ENCODE assay signal across 1 mouse cellular context in the genomic region with DNA sequence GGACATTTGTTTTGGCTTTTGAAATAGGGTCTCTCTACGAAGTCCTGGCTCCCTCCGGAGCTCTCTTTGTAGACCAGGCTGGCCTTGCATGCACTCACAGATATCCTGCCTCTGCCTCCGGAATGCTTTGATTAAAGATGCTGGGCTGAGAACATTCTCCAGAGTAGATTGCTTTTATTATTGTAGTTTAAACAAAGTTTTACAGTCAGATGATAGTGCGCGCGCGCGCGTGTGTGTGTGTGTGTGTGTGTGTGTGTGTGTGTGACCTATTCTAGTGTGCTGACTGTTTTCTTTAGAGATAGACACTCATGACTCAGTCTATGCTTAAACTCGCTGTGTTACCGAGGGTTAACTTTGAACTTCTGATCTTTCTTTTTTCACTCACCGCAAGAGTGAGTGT.
TF ChIP-seq lines count a peak whose summit lies in the region.

No protein-coding gene starts in this region.

TF ChIP-seq in MEL, 35 proteins besides CTCF, POLR2A, EP300 and RAD21 (continued from another document):
- TF ChIP-seq POLR2AphosphoS2 (IDR thresholded peaks at IDR 0.05; ENCODE audit: low read length) (no peak), GATA1 (IDR thresholded peaks at IDR 0.05; ENCODE audit: low read depth, low read length) (peak; percentile 45; the same call in 1 of the 2 replicates), ELF1 (IDR thresholded peaks at IDR 0.05; ENCODE audit: low read depth, low read length) (no peak), HCFC1 (IDR thresholded peaks at IDR 0.05; ENCODE audit: low read depth, low read length) (no peak), KAT2A (conservative IDR thresholded peaks at IDR 0.05; ENCODE audit: low read depth, low read length) (no peak), MXI1 (IDR thresholded peaks at IDR 0.05; ENCODE audit: low read depth, low read length) (0 out of 2 replicates have a peak, but pooled peaks have one; percentile 35), MAFK (IDR thresholded peaks at IDR 0.05; ENCODE audit: borderline replicate concordance, low read depth, low read length) (no peak), SMC3 (IDR thresholded peaks at IDR 0.05; ENCODE audit: low read depth, low read length) (no peak), ZMIZ1 (IDR thresholded peaks at IDR 0.05; ENCODE audit: low read depth, low read length) (no peak), USF1 (IDR thresholded peaks at IDR 0.05; ENCODE audit: low read depth, low read length) (no peak), CHD2 (IDR thresholded peaks at IDR 0.05; ENCODE audit: low read length) (no peak), ZKSCAN1 (IDR thresholded peaks at IDR 0.05; ENCODE audit: low read depth, low read length) (no peak), TCF12 (IDR thresholded peaks at IDR 0.05; ENCODE audit: low read depth, low read length) (peak; percentile 38; the same call in 1 of the 2 replicates), TAL1 (IDR thresholded peaks at IDR 0.05; ENCODE audit: low read length) (no peak), GABPA (IDR thresholded peaks at IDR 0.05; ENCODE audit: low read depth, low read length) (no peak), MYC (IDR thresholded peaks at IDR 0.05; ENCODE audit: low read depth, low read length) (peak; percentile 62; the same call in 1 of the 2 replicates), ZNF384 (IDR thresholded peaks at IDR 0.05; ENCODE audit: low read depth, low read length) (no peak), UBTF (IDR thresholded peaks at IDR 0.05; ENCODE audit: borderline replicate concordance, insufficient read depth, low read depth, low read length) (no peak)
